Mouse (Mus musculus) right cerebral cortex, adult 18-20 months (tissue): Measurements from ENCODE around the gene Fam84a.

Experiments used
- DNase-seq: peaks from one replicate; pipeline ENCODE4 v3.0.0; 2022; ENCODE audit warnings: mixed read lengths

The Fam84a gene

GRCm38 (mm10) chr12:14151921-14152320, at the start of gene Fam84a:
Gene Fam84a (minus strand): TSS chr12:14152054.
- peak; percentile 97 for DNase-seq

- DNase-seq: no peak
Observed at GRCm38 (mm10) chr12:14195479-14195878, 43.6 kb upstream of the Fam84a start.

- DNase-seq: no peak
Observed at GRCm38 (mm10) chr12:14186689-14187195, 34.9 kb upstream of the Fam84a start.

GRCm38 (mm10) chr12:14165713-14166112, 13.9 kb upstream of the Fam84a start:
- DNase-seq: no peak

- DNase-seq: no peak
Observed at GRCm38 (mm10) chr12:14164936-14165335, 13.1 kb upstream of the Fam84a start.

- DNase-seq: peak; percentile 63
Observed at GRCm38 (mm10) chr12:14152426-14152825, 572 bp upstream of the Fam84a start.

- peak; percentile 74 for DNase-seq
Observed at GRCm38 (mm10) chr12:14150936-14151631, 770 bp downstream of the Fam84a start.

GRCm38 (mm10) chr12:14150568-14150909, 1.3 kb downstream of the Fam84a start:
- DNase-seq: peak; percentile 25

GRCm38 (mm10) chr12:14149843-14150567, 1.8 kb downstream of the Fam84a start:
- DNase-seq: peak; percentile 86

GRCm38 (mm10) chr12:14149022-14149842, 2.6 kb downstream of the Fam84a start:
- DNase-seq: peak; percentile 21

GRCm38 (mm10) chr12:14137046-14137445, 14.8 kb downstream of the Fam84a start:
- no peak for DNase-seq

- peak; percentile 20 for DNase-seq
Observed at GRCm38 (mm10) chr12:14114730-14115129, 37.1 kb downstream of the Fam84a start.

GRCm38 (mm10) chr12:14096944-14097343, 54.9 kb downstream of the Fam84a start:
- no peak for DNase-seq
